Mouse (Mus musculus) Patski (cell line): ENCODE measurements around the gene Lenep. TPM values are rescaled to one million over a fixed set of nuclear protein-coding genes. Genes with fewer than 3 reads are reported as not detected.

Experiments
- ATAC-seq: fragments of 100-300 bp; one replicate; pipeline ENCODE4 v1.8.0; 2021
- CTCF ChIA-PET: fragments of 350-600 bp; sonication (Branson Sonifier 250); formaldehyde crosslinking; loops from one replicate; lab custom pipeline; 2022; ENCODE audit warnings: inconsistent platforms; lab: Charles Lee
- POLR2A ChIA-PET: fragments of 350-600 bp; sonication (Branson Sonifier 250); formaldehyde crosslinking; loops from one replicate; lab custom pipeline; 2022; ENCODE audit warnings: antibody characterized with exemption, inconsistent platforms; lab: Charles Lee
- DNase-seq: peaks from one replicate; pipeline ENCODE4 v3.0.0-alpha.2; 2011; ENCODE audit warnings: low read depth, low spot score
- H3K27me3 ChIP-seq: fragments of 371-371 bp; one replicate; pipeline ENCODE4 v1.5.1; 2021
- CTCF ChIP-seq: fragments of 100-300 bp; IDR thresholded peaks from one replicate; pipeline ENCODE4 v1.5.1; 2021
- in situ Hi-C: fragments of 300-500 bp; cut with MboI; formaldehyde crosslinking; loops from 3 replicates; pipeline ENCODE4 v1.11.1; 2018; ENCODE audit warnings: low pct_unique_long_range_greater_than_20kb, mixed read lengths
- polyA plus RNA-seq: library from polyadenylated mRNA; unstranded; gene quantifications from one replicate; pipeline ENCODE4 v1.2.3, GENCODE M21; 2021

Lenep gene
- polyA plus RNA-seq, 1 experiment from 2014 or later = not detected

GRCm38 (mm10) chr3:89365486-89366414 lies 36.8 kb downstream of the Lenep start:
- POLR2A ChIA-PET = interaction anchor here (0.7 kb wide), 1 partner anchor 10 kb away, joined by 3 read pairs; no protein-coding TSS in a partner anchor

GRCm38 (mm10) chr3:89365153-89365485 lies 37.5 kb downstream of the Lenep start, which contains the start of gene Dcst1:
Dcst1 (minus strand) TSS chr3:89365253.
- POLR2A ChIA-PET = interaction anchor here (0.6 kb wide), 1 partner anchor 13 kb away, joined by 3 read pairs; no protein-coding TSS in a partner anchor

More at GRCm38 (mm10) chr3:89365486-89366414, 36.8 kb downstream of the Lenep start:
- H3K27me3 ChIP-seq = peaks cover 27% of the 10 kb centered on the region
- ATAC-seq (no peak), DNase-seq (no peak)
- CTCF ChIA-PET = interaction anchor here (0.6 to 1.4 kb wide), 3 partner anchors 11 to 138 kb away, joined by 3 to 10 read pairs (median 6); no protein-coding TSS in a partner anchor
- TF ChIP-seq CTCF = no peak
- in situ Hi-C loops = no loop called here

GRCm38 (mm10) chr3:89364631-89365030 lies 38.0 kb downstream of the Lenep start:
- CTCF ChIA-PET = interaction anchor here (1.1 to 1.7 kb wide), 4 partner anchors 10 to 25 kb away, joined by 3 to 7 read pairs (median 6); no protein-coding TSS in a partner anchor
- no peak for DNase-seq
- peaks cover 27% of the 10 kb centered on the region for H3K27me3 ChIP-seq
- POLR2A ChIA-PET = interaction anchor here (0.6 to 0.7 kb wide), 2 partner anchors 13 to 56 kb away, joined by 3 read pairs; no protein-coding TSS in a partner anchor
- no peak for TF ChIP-seq CTCF
- no peak for ATAC-seq
- in situ Hi-C loops = no loop called here

More at GRCm38 (mm10) chr3:89365153-89365485, 37.5 kb downstream of the Lenep start, which contains the start of gene Dcst1:
- no peak for DNase-seq
- peaks cover 27% of the 10 kb centered on the region for H3K27me3 ChIP-seq
- TF ChIP-seq CTCF = no peak
- in situ Hi-C loops = no loop called here
- ATAC-seq = no peak
- CTCF ChIA-PET = interaction anchor here (1.2 to 1.7 kb wide), 3 partner anchors 10 to 13 kb away, joined by 6 to 10 read pairs (median 7); no protein-coding TSS in a partner anchor

GRCm38 (mm10) chr3:89361675-89362074 lies 40.9 kb downstream of the Lenep start, which contains the start of gene Dcst2:
Dcst2 (plus strand) TSS chr3:89361975.
- peaks cover 19% of the 10 kb centered on the region for H3K27me3 ChIP-seq
- ChIA-PET CTCF (interaction anchor here (0.8 to 0.9 kb wide), 2 partner anchors 21 to 27 kb away, joined by 3 read pairs; no protein-coding TSS in a partner anchor), POLR2A (no interaction called here)
- ATAC-seq = no peak
- no peak for TF ChIP-seq CTCF
- no peak for DNase-seq
- in situ Hi-C loops = no loop called here

- no peak for TF ChIP-seq CTCF
- H3K27me3 ChIP-seq = peaks cover 14% of the 10 kb centered on the region
- POLR2A ChIA-PET = no interaction called here
- in situ Hi-C loops = no loop called here
- CTCF ChIA-PET = interaction anchor here (1.0 to 2.6 kb wide), 3 partner anchors 10 to 39 kb away, joined by 3 to 8 read pairs (median 3); partner anchors contain the start of gene Adam15
- no peak for ATAC-seq
- DNase-seq = no peak
These were observed 42.4 kb downstream of the Lenep start for GRCm38 (mm10) chr3:89360237-89360636.

GRCm38 (mm10) chr3:89359630-89360029 lies 43.0 kb downstream of the Lenep start:
- in situ Hi-C loops = loop anchor here (5.0 kb wide), 1 partner anchor 128 kb away; no protein-coding TSS in a partner anchor
- ATAC-seq (no peak), DNase-seq (peak; percentile 15)
- H3K27me3 ChIP-seq = peaks cover 8% of the 10 kb centered on the region
- ChIA-PET CTCF (interaction anchor here (1.0 to 2.6 kb wide), 3 partner anchors 10 to 39 kb away, joined by 3 to 8 read pairs (median 3); partner anchors contain the start of gene Adam15), POLR2A (interaction anchor here (0.6 kb wide), 2 partner anchors 168 to 334 kb away, joined by 3 read pairs; no protein-coding TSS in a partner anchor)
- TF ChIP-seq CTCF = no peak

GRCm38 (mm10) chr3:89356029-89356428 lies 46.6 kb downstream of the Lenep start:
- in situ Hi-C loops = loop anchor here (5.0 kb wide), 1 partner anchor 131 kb away; no protein-coding TSS in a partner anchor
- DNase-seq (no peak), ATAC-seq (no peak)
- CTCF ChIA-PET = no interaction called here
- no peak for TF ChIP-seq CTCF
- peaks cover 3% of the 10 kb centered on the region for H3K27me3 ChIP-seq
- POLR2A ChIA-PET = no interaction called here

- ChIA-PET POLR2A (interaction anchor here (1.1 to 1.3 kb wide), 2 partner anchors 15 to 62 kb away, joined by 3 read pairs; no protein-coding TSS in a partner anchor), CTCF (interaction anchor here (1.1 to 5.8 kb wide), 16 partner anchors 9 to 153 kb away, joined by 3 to 34 read pairs (median 5); partner anchors contain the start of genes Dcst1 and Efna4)
- H3K27me3 ChIP-seq = peaks cover 3% of the 10 kb centered on the region
- in situ Hi-C loops = loop anchor here (5.0 kb wide), 1 partner anchor 132 kb away; no protein-coding TSS in a partner anchor
- ATAC-seq (no peak), DNase-seq (no peak)
- no peak for TF ChIP-seq CTCF
These were observed 47.1 kb downstream of the Lenep start for GRCm38 (mm10) chr3:89355512-89355902.

- peaks cover 3% of the 10 kb centered on the region for H3K27me3 ChIP-seq
- in situ Hi-C loops = loop anchor here (5.0 kb wide), 2 partner anchors 38 to 132 kb away; no protein-coding TSS in a partner anchor
- no peak for TF ChIP-seq CTCF
- peak; percentile 36 for ATAC-seq
- ChIA-PET CTCF (interaction anchor here (0.6 to 5.8 kb wide), 26 partner anchors 9 to 154 kb away, joined by 3 to 34 read pairs (median 4); partner anchors contain the start of genes Dcst1 and Efna4), POLR2A (interaction anchor here (0.6 to 1.3 kb wide), 3 partner anchors 14 to 62 kb away, joined by 3 read pairs; no protein-coding TSS in a partner anchor)
- DNase-seq = peak; percentile 80
These were observed 47.6 kb downstream of the Lenep start for GRCm38 (mm10) chr3:89354816-89355511.
